Mouse (Mus musculus): ENCODE measurements at regions not wholly inside any gene's neighbourhood (a gene's known extent, or its start where the extent isn't known, plus 50 kb on each side); places are given as distances from the start of the nearest gene placed in this dataset.
A peak's percentile ranks its signal among the peaks of the same experiment; 100 is the strongest.

GRCm38 (mm10) chr15:41920270-41920669, 1786.1 kb downstream of the 9330182O14Rik start:
- no peak for ATAC-seq (ENCODE audit: insufficient number of reproducible peaks, insufficient read depth, low FRiP score, low read depth)
- Histone ChIP-seq H3K36me3 (ENCODE audit: control insufficient read depth, insufficient read depth, low read length) (no peaks in the 10 kb centered on the region), H3K9me3 (ENCODE audit: control insufficient read depth, low read depth, low read length) (no peaks in the 10 kb centered on the region), H3K27ac (ENCODE audit: low read length) (no peak overlapping the region), H3K4me1 (ENCODE audit: control insufficient read depth, insufficient read depth, low read length) (no peaks in the 10 kb centered on the region), H3K27me3 (ENCODE audit: control insufficient read depth, insufficient read depth, low read length) (no peaks in the 10 kb centered on the region), H3K4me3 (ENCODE audit: low read depth, low read length) (no peak overlapping the region), H3K9ac (replicated peaks; ENCODE audit: low read depth, low read length) (no peak overlapping the region), H3K4me2 (replicated peaks; ENCODE audit: low read depth, low read length) (no peak overlapping the region)
- WGBS = 77% methylated on average over 2 of the region's 2 CpGs

GRCm38 (mm10) chr15:41936697-41937096, 1802.5 kb downstream of the 9330182O14Rik start:
- H3K36me3 ChIP-seq (ENCODE audit: control insufficient read depth, insufficient read depth, low read length) = no peaks in the 10 kb centered on the region

GRCm38 (mm10) chr15:41945226-41945625, 1811.1 kb downstream of the 9330182O14Rik start:
- ATAC-seq (ENCODE audit: insufficient number of reproducible peaks, insufficient read depth, low FRiP score, low read depth) = no peak
- Histone ChIP-seq H3K9me3 (ENCODE audit: control insufficient read depth, low read depth, low read length) (no peaks in the 10 kb centered on the region), H3K4me2 (replicated peaks; ENCODE audit: low read depth, low read length) (no peak overlapping the region), H3K27me3 (ENCODE audit: control insufficient read depth, insufficient read depth, low read length) (no peaks in the 10 kb centered on the region), H3K4me1 (ENCODE audit: control insufficient read depth, insufficient read depth, low read length) (no peaks in the 10 kb centered on the region), H3K27ac (ENCODE audit: low read length) (no peak overlapping the region), H3K4me3 (ENCODE audit: low read depth, low read length) (no peak overlapping the region), H3K9ac (replicated peaks; ENCODE audit: low read depth, low read length) (no peak overlapping the region), H3K36me3 (ENCODE audit: control insufficient read depth, insufficient read depth, low read length) (no peaks in the 10 kb centered on the region)
- WGBS = 87% methylated on average over 2 of the region's 2 CpGs

More at GRCm38 (mm10) chr15:41936697-41937096, 1802.5 kb downstream of the 9330182O14Rik start:
- 51% methylated on average over 2 of the region's 2 CpGs for WGBS
- ATAC-seq (ENCODE audit: insufficient number of reproducible peaks, insufficient read depth, low FRiP score, low read depth) = no peak
- Histone ChIP-seq H3K4me1 (ENCODE audit: control insufficient read depth, insufficient read depth, low read length) (no peaks in the 10 kb centered on the region), H3K27me3 (ENCODE audit: control insufficient read depth, insufficient read depth, low read length) (no peaks in the 10 kb centered on the region), H3K4me3 (ENCODE audit: low read depth, low read length) (no peak overlapping the region), H3K9ac (replicated peaks; ENCODE audit: low read depth, low read length) (no peak overlapping the region), H3K27ac (ENCODE audit: low read length) (no peak overlapping the region), H3K4me2 (replicated peaks; ENCODE audit: low read depth, low read length) (no peak overlapping the region), H3K9me3 (ENCODE audit: control insufficient read depth, low read depth, low read length) (peaks cover 2% of the 10 kb centered on the region; the same call in 1 of the 2 replicates)

- Histone ChIP-seq H3K27me3 (ENCODE audit: control insufficient read depth, insufficient read depth, low read length) (no peaks in the 10 kb centered on the region), H3K27ac (ENCODE audit: low read length) (no peak overlapping the region), H3K4me2 (replicated peaks; ENCODE audit: low read depth, low read length) (no peak overlapping the region), H3K36me3 (ENCODE audit: control insufficient read depth, insufficient read depth, low read length) (no peaks in the 10 kb centered on the region), H3K9ac (replicated peaks; ENCODE audit: low read depth, low read length) (no peak overlapping the region), H3K4me3 (ENCODE audit: low read depth, low read length) (no peak overlapping the region), H3K4me1 (ENCODE audit: control insufficient read depth, insufficient read depth, low read length) (no peaks in the 10 kb centered on the region), H3K9me3 (ENCODE audit: control insufficient read depth, low read depth, low read length) (no peaks in the 10 kb centered on the region)
- ATAC-seq (ENCODE audit: insufficient number of reproducible peaks, insufficient read depth, low FRiP score, low read depth) = no peak
Measured at GRCm38 (mm10) chr15:41947888-41948287, 1813.7 kb downstream of the 9330182O14Rik start.

GRCm38 (mm10) chr15:41948347-41949093, 1814.4 kb downstream of the 9330182O14Rik start:
- Histone ChIP-seq H3K9ac (replicated peaks; ENCODE audit: low read depth, low read length) (no peak overlapping the region), H3K9me3 (ENCODE audit: control insufficient read depth, low read depth, low read length) (no peaks in the 10 kb centered on the region), H3K27me3 (ENCODE audit: control insufficient read depth, insufficient read depth, low read length) (no peaks in the 10 kb centered on the region), H3K27ac (ENCODE audit: low read length) (no peak overlapping the region), H3K36me3 (ENCODE audit: control insufficient read depth, insufficient read depth, low read length) (no peaks in the 10 kb centered on the region), H3K4me3 (ENCODE audit: low read depth, low read length) (no peak overlapping the region), H3K4me2 (replicated peaks; ENCODE audit: low read depth, low read length) (no peak overlapping the region), H3K4me1 (ENCODE audit: control insufficient read depth, insufficient read depth, low read length) (no peaks in the 10 kb centered on the region)
- peak; percentile 54; the same call in 1 of the 2 replicates for ATAC-seq (ENCODE audit: insufficient number of reproducible peaks, insufficient read depth, low FRiP score, low read depth)
- 37% methylated on average over 4 of the region's 4 CpGs for WGBS

- WGBS = 63% methylated on average over 6 of the region's 6 CpGs
- H3K4me3 ChIP-seq (ENCODE audit: low read depth, low read length) = no peak overlapping the region
- H3K27ac ChIP-seq (ENCODE audit: low read length) = no peak overlapping the region
- H3K4me2 ChIP-seq (replicated peaks; ENCODE audit: low read depth, low read length) = no peak overlapping the region
- H3K36me3 ChIP-seq (ENCODE audit: control insufficient read depth, insufficient read depth, low read length) = no peaks in the 10 kb centered on the region
- no peaks in the 10 kb centered on the region for H3K27me3 ChIP-seq (ENCODE audit: control insufficient read depth, insufficient read depth, low read length)
- ATAC-seq (ENCODE audit: insufficient number of reproducible peaks, insufficient read depth, low FRiP score, low read depth) = peak; percentile 56; the same call in 1 of the 2 replicates
- H3K9me3 ChIP-seq (ENCODE audit: control insufficient read depth, low read depth, low read length) = no peaks in the 10 kb centered on the region
- H3K9ac ChIP-seq (replicated peaks; ENCODE audit: low read depth, low read length) = no peak overlapping the region
- no peaks in the 10 kb centered on the region for H3K4me1 ChIP-seq (ENCODE audit: control insufficient read depth, insufficient read depth, low read length)
Measured at GRCm38 (mm10) chr15:41949094-41949461, 1814.9 kb downstream of the 9330182O14Rik start.

GRCm38 (mm10) chr15:41951276-41951675, 1817.1 kb downstream of the 9330182O14Rik start:
- Histone ChIP-seq H3K36me3 (ENCODE audit: control insufficient read depth, insufficient read depth, low read length) (no peaks in the 10 kb centered on the region), H3K4me3 (ENCODE audit: low read depth, low read length) (no peak overlapping the region), H3K27ac (ENCODE audit: low read length) (no peak overlapping the region), H3K4me1 (ENCODE audit: control insufficient read depth, insufficient read depth, low read length) (no peaks in the 10 kb centered on the region), H3K9ac (replicated peaks; ENCODE audit: low read depth, low read length) (no peak overlapping the region), H3K27me3 (ENCODE audit: control insufficient read depth, insufficient read depth, low read length) (no peaks in the 10 kb centered on the region), H3K4me2 (replicated peaks; ENCODE audit: low read depth, low read length) (no peak overlapping the region), H3K9me3 (ENCODE audit: control insufficient read depth, low read depth, low read length) (no peaks in the 10 kb centered on the region)
- ATAC-seq (ENCODE audit: insufficient number of reproducible peaks, insufficient read depth, low FRiP score, low read depth) = no peak; the same call in 1 of the 2 replicates
- 62% methylated on average over 5 of the region's 5 CpGs for WGBS

- no peak overlapping the region for H3K4me2 ChIP-seq (replicated peaks; ENCODE audit: low read depth, low read length)
- H3K27ac ChIP-seq (ENCODE audit: low read length) = no peak overlapping the region
- H3K9me3 ChIP-seq (ENCODE audit: control insufficient read depth, low read depth, low read length) = no peaks in the 10 kb centered on the region
- ATAC-seq (ENCODE audit: insufficient number of reproducible peaks, insufficient read depth, low FRiP score, low read depth) = no peak
- H3K4me3 ChIP-seq (ENCODE audit: low read depth, low read length) = no peak overlapping the region
- no peaks in the 10 kb centered on the region for H3K27me3 ChIP-seq (ENCODE audit: control insufficient read depth, insufficient read depth, low read length)
- H3K36me3 ChIP-seq (ENCODE audit: control insufficient read depth, insufficient read depth, low read length) = no peaks in the 10 kb centered on the region
- no peak overlapping the region for H3K9ac ChIP-seq (replicated peaks; ENCODE audit: low read depth, low read length)
- H3K4me1 ChIP-seq (ENCODE audit: control insufficient read depth, insufficient read depth, low read length) = no peaks in the 10 kb centered on the region
Measured at GRCm38 (mm10) chr15:41960597-41960996, 1826.4 kb downstream of the 9330182O14Rik start.

GRCm38 (mm10) chr15:41970877-41971276, 1836.7 kb downstream of the 9330182O14Rik start:
- no peak overlapping the region for H3K27ac ChIP-seq (ENCODE audit: low read length)
- no peak for ATAC-seq (ENCODE audit: insufficient number of reproducible peaks, insufficient read depth, low FRiP score, low read depth)
- 85% methylated on average over 6 of the region's 6 CpGs for WGBS
- no peak overlapping the region for H3K9ac ChIP-seq (replicated peaks; ENCODE audit: low read depth, low read length)
- no peak overlapping the region for H3K4me2 ChIP-seq (replicated peaks; ENCODE audit: low read depth, low read length)
- no peaks in the 10 kb centered on the region for H3K9me3 ChIP-seq (ENCODE audit: control insufficient read depth, low read depth, low read length)
- no peaks in the 10 kb centered on the region for H3K4me1 ChIP-seq (ENCODE audit: control insufficient read depth, insufficient read depth, low read length)
- H3K4me3 ChIP-seq (ENCODE audit: low read depth, low read length) = no peak overlapping the region
- no peaks in the 10 kb centered on the region for H3K27me3 ChIP-seq (ENCODE audit: control insufficient read depth, insufficient read depth, low read length)
- H3K36me3 ChIP-seq (ENCODE audit: control insufficient read depth, insufficient read depth, low read length) = no peaks in the 10 kb centered on the region

Data from stomach, embryonic 14.5 days (tissue).